Mouse (Mus musculus): ENCODE results near the gene Gm9195.

Gm9195 gene

DNA sequence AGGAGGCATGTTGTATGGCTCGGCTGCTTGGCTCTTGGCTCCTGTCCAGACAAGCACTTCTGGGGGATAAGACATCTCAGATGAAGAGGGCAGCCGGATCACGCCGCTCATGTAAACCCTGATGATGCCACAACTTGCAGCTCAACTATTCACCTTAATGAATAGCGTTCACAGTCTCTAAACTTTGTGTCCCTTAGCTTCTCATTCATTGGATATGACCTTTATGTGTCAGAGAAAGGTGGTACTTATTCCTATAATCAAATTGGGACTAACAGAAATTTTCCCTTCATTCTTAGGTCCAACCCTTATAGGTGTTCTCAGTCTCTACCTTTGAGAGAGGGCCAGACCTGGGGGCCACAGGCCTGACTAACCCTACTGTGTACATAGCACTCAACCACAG, at the start of gene Gm9195:
TSS of gene Gm9195 (minus strand) at position 101 of the 400 bp plus-strand sequence.
- no peak for DNase-seq (ENCODE audit: low read depth, low spot score)

DNA sequence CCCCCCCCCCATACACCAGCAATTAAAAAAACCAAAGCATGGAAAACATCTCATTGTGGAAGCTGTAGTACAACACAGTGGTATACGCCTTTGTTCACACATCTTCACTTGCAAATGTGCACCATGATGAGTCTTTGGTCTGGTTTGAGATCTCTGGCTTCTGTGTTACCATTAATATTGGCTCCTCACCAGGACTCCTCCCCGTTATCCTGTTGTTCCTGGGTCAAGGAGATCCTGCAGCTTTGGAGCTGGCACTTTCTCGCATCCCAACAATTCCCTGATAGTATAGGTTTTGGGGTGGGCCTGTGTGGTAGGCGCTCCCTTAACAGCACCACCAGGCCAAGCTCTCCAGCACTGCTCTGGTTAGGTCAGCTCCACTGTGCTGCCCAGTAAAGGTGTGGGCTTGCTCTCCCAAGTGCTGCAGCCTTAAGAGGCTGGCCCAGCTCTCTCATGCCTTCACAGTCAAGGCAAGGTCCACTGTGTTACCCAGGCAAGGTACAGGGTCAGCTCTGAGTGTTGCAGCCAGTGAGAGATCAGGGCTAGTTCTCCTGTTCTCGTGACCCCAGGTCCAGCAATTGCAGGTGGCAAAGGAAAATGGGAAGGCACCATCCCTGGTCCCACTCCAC, 44.9 kb upstream of the Gm9195 start:
- DNase-seq (ENCODE audit: low read depth, low spot score): no peak

DNA sequence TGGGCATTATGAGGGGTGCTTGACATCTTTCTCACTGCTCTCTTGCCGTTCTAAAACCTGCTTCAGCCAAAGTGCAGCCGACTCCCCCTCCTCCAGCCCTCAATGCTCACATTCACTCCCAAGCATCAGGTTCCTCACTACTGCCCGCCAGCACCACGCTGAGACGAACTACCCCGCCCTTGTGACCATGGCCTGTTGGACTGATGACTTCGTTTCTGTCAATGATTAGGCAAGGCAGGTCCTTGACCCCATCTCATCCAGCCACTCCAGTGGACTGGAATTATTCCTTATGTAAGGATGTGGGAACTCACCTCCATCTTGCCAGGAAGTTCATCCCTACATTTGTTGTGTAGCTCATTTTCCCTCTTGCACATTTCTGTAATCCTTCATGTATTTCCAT, 42.2 kb upstream of the Gm9195 start:
- DNase-seq (ENCODE audit: low read depth, low spot score): no peak

DNA sequence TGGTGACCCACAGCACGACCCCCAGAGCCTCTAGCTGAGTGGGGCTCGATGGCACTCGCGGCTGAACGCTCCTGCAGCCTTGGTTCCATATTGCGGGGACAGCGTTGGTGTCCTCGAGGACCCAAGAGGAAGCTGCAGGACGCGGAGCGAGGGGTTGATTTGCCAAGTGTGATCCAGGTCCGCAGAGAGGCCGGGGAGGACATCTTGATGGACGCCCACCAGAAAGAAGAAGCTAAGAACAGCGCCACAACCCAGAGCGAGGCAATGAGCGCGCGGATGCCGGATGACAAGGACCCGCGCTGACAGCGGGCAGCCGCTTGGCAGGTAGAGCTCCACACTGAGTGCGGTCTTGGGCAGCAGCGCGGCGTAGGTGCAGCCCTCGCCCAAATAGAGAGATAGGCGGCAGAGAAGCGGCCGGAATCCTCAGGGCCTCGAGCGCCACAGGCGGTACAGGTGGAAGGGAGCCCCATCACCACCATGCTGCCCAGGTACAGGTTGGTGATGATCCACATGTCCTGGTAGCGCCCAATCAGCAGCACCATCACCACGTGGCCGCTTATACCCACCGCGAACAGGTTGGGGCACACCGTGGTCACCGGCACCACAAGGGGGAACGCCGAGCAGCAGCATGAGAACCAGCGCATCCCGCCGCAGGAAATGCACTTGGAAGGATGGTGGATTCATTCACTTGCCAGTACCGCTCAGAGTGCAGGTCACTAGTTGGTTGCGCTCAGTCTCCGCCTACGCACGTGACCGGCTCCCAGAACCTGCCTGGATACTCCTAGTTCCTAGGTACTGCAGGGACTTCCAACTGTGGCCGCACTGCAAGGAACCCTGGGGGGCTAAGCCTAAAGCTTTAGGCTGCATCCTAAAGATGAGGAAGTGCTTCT, 40.6 kb upstream of the Gm9195 start:
- DNase-seq (ENCODE audit: low read depth, low spot score): peak; percentile 18

DNA sequence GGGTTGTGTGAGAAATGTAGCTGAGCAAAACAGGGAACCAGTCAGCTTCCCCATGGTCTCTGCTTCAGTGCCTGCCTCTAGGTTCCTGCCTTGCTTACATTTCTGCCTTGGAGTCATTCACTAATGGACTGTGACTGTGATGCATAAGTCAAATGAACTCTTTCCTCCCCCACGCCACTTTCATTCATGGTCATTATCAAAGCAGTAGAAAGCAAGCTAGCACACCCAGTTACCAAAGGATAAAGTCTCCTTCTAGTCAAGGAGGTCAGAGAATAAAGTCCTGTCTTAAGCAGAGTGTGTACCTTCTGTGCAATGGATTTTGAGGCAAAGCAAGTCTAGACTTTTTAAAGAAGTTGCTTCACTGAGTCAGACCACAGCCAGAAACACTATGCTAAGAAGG, 35.5 kb upstream of the Gm9195 start:
- DNase-seq (ENCODE audit: low read depth, low spot score): no peak

DNA sequence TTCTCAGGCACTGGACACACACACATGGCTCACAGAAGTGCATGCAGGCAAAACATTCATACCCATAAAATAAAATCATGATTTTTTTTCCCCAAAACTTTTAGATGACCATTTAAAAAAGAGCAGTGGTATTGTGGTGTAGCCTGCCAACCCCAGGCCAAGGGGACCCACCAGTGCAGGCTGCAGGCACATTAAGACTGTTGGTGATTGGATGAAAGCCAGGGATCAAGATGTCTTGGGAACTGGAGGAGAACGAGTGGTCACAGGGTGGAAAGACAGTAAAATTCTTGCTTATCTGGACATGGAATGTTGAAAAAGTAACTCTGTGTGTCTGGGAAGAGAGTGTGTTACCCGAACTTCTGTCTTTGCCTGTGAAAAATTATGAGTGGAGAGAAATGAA, 27.9 kb upstream of the Gm9195 start:
- DNase-seq (ENCODE audit: low read depth, low spot score): no peak

DNA sequence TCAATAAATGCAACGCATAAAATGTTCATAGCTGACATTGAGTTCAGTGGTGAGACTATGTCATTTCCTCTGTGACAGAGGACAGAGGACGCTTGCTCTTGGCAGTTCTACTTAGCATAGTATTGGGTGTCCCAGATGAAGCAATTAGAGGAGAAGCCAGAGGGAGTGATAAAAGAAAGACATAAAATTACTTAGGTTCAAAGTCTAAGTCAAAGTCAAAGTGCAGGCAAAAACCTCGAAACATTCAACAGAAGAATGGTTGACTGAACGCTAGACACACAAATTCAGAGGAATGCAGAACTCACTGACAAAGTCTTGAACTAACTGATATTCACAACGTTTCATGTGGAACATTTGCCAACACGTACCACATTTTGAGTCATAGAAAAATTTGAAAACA, 27.1 kb upstream of the Gm9195 start:
- DNase-seq (ENCODE audit: low read depth, low spot score): no peak

DNA sequence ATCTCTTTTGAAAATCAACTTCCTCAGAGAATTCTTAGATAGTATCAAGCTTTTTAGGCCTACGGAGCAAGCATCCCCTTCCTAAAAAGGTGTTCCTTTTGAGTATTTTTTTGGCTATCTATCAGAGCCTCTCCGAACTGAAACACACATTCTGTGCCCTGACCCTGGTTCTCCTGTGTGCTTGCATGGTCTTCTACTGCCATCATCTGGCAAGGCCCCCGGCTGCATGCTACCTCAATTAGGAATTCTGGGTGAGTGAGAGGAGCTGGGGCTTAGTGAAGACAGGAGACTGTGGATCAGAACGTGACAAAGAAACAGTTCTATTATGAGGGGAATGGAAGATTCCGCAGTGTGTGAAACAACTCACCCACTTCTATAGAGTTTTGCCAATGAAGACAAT, 24.7 kb upstream of the Gm9195 start:
- peak; percentile 25 for DNase-seq (ENCODE audit: low read depth, low spot score)

DNA sequence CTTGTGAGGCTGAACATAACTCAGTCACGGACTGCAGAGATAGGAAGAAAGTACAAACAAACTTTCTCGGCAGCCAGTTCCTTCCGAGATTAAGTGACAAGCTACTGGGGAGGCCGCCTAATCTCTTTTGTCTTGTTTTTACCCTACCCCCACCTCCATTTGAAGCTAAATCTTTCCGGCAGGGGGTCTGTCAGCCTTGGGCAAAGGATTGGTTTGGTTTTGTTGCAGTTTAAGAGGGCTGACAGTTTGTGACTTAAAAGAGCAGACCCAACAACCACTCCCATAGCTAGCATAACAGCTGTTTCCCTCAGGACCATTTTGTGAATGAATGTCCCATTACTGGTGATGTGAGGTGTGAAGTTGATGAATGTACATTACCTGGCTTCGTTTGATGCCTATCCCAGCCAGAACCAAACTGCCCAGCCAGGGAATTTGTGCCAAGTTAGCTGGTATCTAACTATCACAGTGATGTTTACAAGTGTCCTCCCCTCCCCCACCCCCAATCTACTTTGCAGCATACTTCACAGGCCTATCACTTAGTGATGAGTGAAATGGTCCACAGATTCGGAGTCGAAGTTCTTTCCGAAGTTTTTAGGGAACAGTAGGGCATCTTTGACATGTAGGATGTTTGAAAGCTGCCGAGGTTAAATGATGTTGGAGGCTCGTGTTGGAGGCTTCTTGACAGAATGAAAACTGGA, 15.2 kb upstream of the Gm9195 start:
- no peak for DNase-seq (ENCODE audit: low read depth, low spot score)

DNA sequence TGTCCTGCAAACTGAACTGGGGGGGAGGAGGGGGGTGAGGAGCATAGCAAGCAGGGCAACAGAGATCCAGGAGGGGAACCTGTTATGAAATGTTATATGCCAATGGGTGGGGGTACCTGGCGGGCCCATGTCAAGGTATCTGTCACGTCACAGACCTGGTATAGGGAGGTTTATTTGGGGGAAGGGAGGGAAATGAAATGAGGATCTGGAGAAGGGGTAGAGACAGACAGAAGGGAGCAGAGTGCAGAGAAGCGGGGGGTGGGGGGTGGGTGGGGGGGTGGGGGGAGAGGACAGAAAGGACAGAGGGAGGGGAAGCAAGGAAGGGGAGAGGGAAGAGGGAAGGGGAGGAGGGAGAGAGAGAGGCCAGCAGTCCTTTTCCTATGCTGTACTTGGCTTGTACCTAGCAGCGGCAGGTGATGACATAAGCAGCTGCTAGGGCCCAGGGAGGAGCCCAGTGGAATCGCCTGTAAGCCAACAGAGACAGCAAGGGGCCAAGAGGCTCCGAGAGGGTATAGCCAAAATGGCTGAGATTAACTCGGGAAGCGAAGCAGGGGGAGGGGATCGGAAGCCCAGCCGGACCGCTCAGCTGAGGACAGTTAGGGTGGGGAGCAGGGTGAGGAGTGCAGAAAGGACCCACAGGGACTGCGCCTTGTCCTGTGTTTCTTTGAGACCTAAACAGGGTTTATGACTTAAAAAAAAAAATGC, 14.5 kb upstream of the Gm9195 start:
- peak; percentile 9 for DNase-seq (ENCODE audit: low read depth, low spot score)

DNA sequence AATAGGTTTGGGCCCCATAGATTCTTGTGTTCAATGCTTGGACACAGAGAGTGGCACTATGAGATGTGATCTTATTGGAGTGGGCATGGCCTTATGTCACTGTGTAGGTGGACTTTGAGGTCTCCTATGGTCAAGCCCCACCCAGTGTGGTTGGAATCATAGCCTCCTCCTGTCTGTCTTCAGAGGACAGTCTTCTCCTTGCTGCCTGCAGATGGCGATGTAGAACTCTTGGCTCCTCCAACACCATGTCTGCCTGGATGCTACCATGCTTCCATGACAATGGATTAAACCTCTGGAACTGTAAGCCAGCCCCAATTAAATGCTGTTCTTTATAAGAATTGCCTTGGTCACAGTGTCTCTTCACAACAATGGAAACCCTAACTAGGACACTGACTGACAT, 13.3 kb upstream of the Gm9195 start:
- DNase-seq (ENCODE audit: low read depth, low spot score): peak; percentile 32

DNA sequence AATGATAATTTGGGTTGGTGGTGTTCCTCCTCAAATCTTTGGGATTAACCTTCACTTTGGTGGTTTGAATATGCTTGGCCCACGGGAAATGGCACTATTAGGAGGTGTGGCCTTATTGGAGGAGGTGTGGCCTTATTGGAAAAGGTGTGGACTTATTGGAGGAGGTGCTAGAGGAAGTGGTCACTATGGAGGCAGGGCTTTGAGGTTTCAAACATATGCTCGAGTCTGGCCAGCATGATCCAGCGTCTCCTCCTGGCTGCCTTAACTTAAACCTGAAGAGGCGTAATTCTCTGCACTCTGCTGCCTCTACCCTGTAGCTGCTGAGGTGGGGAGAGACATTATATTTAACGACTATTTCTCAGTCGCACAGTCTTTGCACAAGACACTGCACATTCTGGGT, 11.6 kb upstream of the Gm9195 start:
- no peak for DNase-seq (ENCODE audit: low read depth, low spot score)

DNA sequence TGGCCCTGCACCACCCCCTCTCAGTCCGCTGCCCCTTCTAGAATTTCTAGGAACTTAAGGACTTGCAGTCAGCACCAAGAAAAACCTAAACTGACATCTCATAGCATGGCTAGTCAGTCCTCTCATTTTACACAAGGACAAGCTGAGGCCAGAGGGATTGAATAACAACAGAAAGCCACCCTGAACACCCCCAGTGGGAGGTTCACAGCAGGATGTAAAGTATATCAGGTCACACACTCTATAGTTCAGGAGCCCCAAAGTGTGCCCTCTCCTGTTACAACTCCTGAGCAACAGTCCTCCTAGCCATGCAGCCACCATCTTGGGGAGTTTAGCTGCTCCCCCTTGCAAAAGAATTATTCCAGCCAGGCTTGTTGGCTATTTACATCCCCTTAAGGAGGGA, 2.1 kb upstream of the Gm9195 start:
- no peak for DNase-seq (ENCODE audit: low read depth, low spot score)

DNA sequence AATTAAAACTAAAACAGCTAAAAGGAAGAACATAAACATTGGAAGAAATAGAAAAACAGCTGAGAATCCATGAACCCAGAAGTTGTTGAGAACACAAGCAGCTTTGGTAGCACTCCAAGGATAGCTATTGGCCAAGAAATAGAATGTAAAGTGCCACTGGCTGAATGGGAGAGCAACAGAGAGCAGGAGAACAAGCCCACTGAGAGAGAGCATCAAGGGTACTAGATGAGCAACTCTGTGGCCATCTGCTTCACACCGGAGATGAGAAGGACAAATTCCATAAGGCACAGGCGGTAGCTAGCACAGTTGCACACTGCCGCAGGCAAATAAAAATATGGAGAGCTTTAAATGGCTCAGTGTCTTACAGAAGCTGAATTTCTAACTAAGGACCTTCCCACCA, 1.3 kb downstream of the Gm9195 start:
- no peak for DNase-seq (ENCODE audit: low read depth, low spot score)

DNA sequence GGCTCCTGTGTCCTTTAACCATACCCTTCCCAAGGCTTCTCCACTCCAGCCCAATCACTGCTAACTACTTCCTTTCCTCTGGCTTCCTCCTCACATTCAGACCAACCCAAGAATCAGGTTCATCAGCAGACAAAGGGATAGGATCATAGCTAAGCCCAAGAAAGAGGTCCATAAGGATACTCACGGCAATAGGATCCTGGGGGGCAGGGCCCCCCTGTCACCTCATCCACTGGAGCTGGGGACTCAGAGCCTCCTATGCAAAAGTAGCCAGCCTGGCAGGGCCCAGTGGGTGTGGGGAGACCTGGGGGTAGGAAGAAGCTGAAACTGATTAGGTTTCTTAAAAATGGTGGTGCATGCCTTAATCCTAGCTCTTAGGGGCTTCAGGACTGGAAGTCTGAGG, 17.1 kb downstream of the Gm9195 start:
- no peak for DNase-seq (ENCODE audit: low read depth, low spot score)

DNA sequence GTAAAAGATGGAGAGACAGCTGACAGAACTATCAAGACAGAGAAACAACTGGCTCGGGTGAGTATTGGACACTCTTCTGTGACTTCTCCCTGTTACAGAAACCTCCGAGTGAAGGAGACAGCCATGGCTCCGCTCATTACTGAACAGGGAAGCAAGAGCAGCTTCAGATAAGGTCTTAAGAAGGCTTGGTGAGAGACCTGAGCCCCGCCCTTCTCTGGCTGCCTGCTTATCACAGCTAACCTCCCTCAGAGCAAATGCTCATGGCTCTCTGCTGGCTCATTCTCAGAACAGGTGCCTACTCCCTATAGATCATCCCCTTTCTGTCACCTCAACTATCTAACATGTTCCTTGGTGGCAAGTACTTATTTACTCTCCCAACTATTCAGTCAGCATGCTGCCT, 23.2 kb downstream of the Gm9195 start:
- no peak for DNase-seq (ENCODE audit: low read depth, low spot score)

DNA sequence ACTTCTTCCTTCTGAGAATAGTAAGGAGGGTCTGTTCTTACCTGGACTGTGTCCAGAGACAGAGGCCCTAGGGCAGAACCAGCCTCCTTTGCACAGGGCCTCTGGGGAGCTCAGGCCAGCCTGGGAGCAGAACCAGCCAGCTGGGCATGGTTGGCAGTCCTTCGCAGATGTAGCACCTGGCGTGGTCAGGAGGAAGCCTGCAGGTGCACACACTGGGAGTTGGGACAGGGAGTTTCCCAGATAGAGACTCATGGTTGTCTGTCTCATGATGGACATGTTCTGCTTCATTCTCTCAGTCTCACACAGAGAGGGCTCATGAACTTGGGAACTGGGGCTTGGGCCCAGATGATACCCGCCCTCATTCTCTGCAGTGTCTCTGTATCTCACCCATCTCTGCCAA, 25.3 kb downstream of the Gm9195 start:
- no peak for DNase-seq (ENCODE audit: low read depth, low spot score)

DNA sequence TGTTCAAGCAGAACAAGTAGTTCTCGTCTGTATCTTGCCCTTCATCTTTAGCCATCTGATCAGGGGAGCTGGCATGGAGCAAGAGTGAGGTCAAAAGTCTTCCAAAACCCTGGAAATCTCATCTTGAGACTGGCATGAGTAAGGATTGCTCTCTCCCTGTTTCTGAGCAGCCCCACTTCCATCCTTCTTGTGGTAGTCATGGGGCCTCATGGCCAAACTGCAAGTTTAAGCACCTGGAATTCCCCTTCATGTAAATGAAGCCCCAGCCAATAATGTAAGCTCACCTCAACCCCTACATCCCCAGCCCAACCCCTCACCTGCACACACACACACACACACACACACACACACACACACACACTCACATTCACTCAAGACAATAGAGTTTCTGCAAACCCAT, 30.0 kb downstream of the Gm9195 start:
- no peak for DNase-seq (ENCODE audit: low read depth, low spot score)

DNA sequence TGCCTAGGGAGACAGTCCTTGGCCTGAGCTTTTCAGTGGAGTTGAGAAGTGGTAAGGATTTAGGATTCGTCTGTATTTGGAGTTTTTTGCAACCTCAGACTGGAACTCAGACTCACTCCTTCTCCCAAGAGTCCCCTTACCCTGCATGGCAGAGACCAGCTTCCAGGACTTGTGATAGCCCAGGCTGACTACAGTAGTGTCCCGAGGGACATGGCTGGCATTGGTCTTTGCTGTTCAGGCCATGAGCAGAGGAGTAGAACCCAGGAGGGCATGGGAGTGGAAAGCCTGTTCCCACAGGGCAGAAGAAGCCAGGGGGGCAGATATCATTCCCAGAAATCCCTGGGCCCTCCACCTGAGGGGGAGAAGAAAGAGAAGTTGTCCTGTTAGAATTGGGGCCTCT, 31.3 kb downstream of the Gm9195 start:
- DNase-seq (ENCODE audit: low read depth, low spot score): no peak

DNA sequence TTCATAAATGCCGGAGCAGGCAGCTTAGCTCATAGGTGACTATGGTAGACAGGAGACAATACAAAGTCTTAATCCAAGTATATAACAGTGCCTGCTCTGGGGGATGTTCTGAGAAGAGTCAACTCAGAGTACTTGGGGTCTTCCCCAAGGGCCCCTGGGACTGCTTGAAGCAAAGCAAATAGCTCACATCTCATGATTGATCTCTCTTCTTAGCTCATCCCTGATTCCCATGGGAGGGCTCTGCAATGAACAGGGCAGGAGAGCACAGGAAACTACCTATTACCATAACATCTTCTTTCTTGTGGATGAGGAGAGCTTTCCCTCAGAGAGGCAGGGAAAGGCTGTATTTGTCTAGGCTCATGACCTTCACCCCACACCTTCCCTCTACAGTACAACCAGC, 32.7 kb downstream of the Gm9195 start:
- no peak for DNase-seq (ENCODE audit: low read depth, low spot score)

DNA sequence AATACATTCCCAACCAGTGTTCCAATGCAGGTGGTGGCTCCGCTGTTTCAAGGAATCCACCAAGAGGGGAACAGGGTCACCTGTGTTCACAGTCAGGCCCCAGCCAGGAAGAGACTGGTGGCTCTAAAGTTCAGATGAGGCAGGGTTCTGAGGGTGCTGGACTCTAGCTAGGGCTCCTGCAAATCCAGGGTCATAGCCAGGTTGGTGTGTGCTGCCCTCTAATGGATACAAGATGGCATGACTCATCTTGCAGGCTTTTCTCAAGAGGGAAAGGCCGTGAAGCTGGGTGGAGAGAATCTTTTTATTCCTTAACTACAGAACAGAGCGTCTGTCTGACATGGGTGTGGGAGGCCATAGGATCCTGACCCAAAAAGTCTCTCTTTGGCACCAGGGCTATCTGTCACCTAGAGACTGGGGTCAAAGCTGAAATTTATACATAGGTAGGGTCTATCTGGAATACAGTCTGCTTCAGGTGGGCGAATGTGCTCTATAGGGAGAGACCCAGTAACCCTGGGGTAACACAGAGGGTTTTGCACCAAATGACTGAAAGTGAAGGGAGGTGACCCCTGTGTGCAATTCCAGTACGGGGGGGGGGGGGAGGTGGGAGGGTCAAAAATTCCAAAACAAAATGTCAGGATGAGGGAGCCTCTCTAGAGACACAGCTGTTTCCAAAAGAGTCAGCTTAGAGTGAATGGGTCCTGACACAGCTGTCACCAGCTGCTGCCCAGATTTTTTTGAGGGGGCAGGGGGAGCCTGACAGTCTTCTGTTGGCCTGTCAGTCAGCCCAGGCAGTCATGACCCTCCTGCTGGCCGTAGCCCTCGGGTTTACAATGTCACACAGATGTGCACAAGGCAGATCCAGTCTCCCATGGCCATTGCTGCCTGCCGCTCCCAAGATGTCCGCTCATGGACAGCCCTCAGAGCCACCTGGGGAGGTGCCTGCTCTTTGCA, 44.2 kb downstream of the Gm9195 start:
- DNase-seq (ENCODE audit: low read depth, low spot score): peak; percentile 29
